Mouse (Mus musculus) T-cell, adult 66 days (primary cell): ENCODE measurements around the gene Fgf23. TPM values are rescaled to one million over a fixed set of nuclear protein-coding genes. Genes with fewer than 3 reads are reported as not detected.

Experiments
- total RNA-seq, 2 experiments: library from RNA; stranded (reverse); gene quantifications; 3 replicates in 1 of 2; 4 replicates in 1 of 2; pipeline ENCODE4 v1.2.4; 2023

Gene Fgf23
- total RNA-seq = not detected

DNA sequence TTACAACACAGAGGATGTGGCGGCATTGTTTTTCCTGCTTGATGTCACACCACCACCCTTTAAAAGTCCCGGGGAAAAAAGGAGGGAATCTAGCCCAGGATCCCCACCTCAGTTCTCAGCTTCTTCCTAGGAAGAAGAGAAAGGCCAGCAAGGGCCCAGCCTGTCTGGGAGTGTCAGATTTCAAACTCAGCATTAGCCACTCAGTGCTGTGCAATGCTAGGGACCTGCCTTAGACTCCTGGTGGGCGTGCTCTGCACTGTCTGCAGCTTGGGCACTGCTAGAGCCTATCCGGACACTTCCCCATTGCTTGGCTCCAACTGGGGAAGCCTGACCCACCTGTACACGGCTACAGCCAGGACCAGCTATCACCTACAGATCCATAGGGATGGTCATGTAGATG lies at the start of gene Fgf23:
Gene Fgf23, plus strand, starts transcription at position 86 of the 400 bp plus-strand sequence.

DNA sequence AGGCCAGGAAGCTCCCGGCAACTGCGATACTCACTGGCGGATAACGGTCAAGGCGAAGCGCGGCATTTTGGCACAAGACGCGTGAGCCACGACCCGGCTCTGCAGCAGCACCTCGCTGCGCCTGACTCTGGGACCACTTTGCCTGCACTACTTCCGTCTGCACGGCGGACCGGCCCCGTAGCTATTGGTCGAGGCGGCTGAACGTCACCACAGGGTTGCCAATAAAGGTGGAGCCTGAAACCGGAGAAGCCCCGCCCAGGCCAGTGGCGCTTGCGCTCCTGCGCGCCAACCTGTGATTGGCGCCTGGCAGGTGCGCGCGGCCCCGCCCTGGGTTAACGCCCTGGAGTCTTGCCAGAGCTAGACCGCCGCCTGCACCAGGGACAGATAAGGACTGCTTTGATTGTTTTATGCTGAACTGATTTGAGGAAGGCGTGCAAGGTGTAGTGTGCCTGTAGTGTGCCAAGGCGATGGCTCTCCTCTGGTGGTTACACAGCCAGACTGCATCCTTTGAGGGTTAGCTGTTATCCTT lies 36.8 kb downstream of the Fgf23 start, which contains the start of gene Tigar:
Gene Tigar, minus strand, starts transcription at position 156 of the 529 bp plus-strand sequence.

Other genes with a start within 250 kb of the Fgf23 start
- 10 to 100 TPM; 70.2 to 75.8 TPM for gene Ndufa9, start 223.8 kb upstream of the Fgf23 start, total RNA-seq
- not detected for gene Akap3, start 219.8 kb upstream of the Fgf23 start, total RNA-seq
- gene Dyrk4, start 151.1 kb upstream of the Fgf23 start, total RNA-seq = 1 to 10 TPM in 1 of 2 experiments, under 1 TPM in 1; 0.74 to 2.1 TPM
- 1 to 10 TPM; 2.9 to 4.3 TPM for gene Rad51ap1, start 133.3 kb upstream of the Fgf23 start, total RNA-seq
- 10 to 100 TPM; 21.4 to 23.4 TPM for gene D6Wsu163e, start 132.9 kb upstream of the Fgf23 start, total RNA-seq
- not detected for gene Fgf6, start 57.3 kb upstream of the Fgf23 start, total RNA-seq
- 1 to 10 TPM; 9.1 TPM for gene Tigar, start 36.7 kb downstream of the Fgf23 start, total RNA-seq
- 100 to 1,000 TPM; 393 to 493 TPM for gene Ccnd2, start 79.3 kb downstream of the Fgf23 start, total RNA-seq